Mouse (Mus musculus) embryonic facial prominence, embryonic 10.5 days (tissue): ENCODE measurements around the gene Fhdc1. TPM values are rescaled to one million over a fixed set of nuclear protein-coding genes. Genes with fewer than 3 reads are reported as not detected.

Experiments used
- DNase-seq: peaks from one replicate; pipeline ENCODE4 v3.0.0-alpha.2; 2017; ENCODE audit warnings: low spot score
- H3K27ac ChIP-seq: fragments of 300-500 bp; sonication (generic); replicated peaks from 2 replicates; pipeline ENCODE4 v1.5.1; 2016; ENCODE audit warnings: mild to moderate bottlenecking
- H3K27me3 ChIP-seq: fragments of 300-500 bp; sonication (generic); replicated peaks from 2 replicates; pipeline ENCODE4 v1.6.1; 2016; ENCODE audit warnings: low read depth, mild to moderate bottlenecking; ENCODE audit not compliant: poor library complexity, severe bottlenecking
- H3K36me3 ChIP-seq: fragments of 300-500 bp; sonication (generic); replicated peaks from 2 replicates; pipeline ENCODE4 v1.6.1; 2016; ENCODE audit warnings: mild to moderate bottlenecking, moderate library complexity
- H3K4me1 ChIP-seq: fragments of 300-500 bp; sonication (generic); 2 replicates; pipeline ENCODE4 v1.6.1; 2016
- H3K4me3 ChIP-seq: fragments of 300-500 bp; sonication (generic); 2 replicates; pipeline ENCODE4 v1.5.1; 2016; ENCODE audit warnings: mild to moderate bottlenecking, moderate library complexity
- H3K9me3 ChIP-seq: fragments of 300-500 bp; sonication (generic); 2 replicates; pipeline ENCODE4 v1.6.1; 2016; ENCODE audit warnings: mild to moderate bottlenecking
- WGBS: fragments of 180-500 bp; shearing (Covaris S2); methylation state at CpG from one replicate; pipeline ENCODE4 v1.1.7; 2016; 5-methylcytosine and 5-hydroxymethylcytosine counted together
- polyA plus RNA-seq: library from polyadenylated mRNA; unstranded; fragments of >200 nt; fragmentation: Nextera tagmentation; extraction: Ambion mirVana; gene quantifications from 2 replicates; pipeline ENCODE4 v1.2.1, GENCODE M21; 2016

Fhdc1 gene
- polyA plus RNA-seq: 4.3 and 5.7 TPM in 2 replicates

DNA sequence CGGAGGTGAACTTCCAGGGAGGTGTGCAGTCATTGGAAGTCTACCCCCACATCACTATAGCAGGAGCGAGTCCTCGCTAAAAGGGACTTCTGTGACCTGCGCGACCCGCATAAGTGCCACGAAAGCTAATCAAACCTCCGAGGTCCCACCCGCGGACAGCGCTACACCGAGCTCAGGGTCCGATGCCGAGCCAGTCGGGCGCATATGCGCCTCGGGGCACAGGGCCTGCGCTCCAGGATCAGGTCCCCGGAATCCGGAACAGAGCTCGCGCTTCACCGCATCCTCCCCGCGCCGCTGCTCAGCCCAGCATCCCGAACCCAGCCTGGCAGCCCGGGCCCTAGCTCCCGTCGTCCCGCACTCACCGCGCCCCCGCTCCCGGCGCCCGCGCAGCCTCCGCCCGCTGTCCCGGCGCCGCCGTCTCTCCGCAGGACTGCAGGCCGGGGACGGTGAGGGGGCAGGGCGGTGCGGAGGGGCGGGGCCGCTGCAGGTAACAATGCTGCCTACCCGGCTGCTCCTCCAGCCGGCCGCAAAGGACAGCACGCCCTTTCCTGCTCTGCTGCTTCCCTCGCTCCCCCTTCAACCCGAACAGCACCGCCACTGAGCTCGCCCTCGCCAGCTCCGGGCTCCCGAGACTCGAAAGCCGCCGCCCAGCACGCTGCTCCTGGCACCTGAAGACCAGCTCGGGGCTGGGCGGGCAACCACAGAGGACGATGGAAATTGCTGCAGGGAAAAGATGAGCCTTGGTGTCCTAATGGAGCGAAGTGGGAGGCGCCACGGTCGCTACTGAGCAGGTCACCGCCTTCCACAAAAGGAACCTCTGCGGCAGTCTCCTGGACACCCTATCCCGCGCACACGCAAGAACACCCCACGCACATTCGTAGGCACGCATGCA is at the start of gene Fhdc1:
Gene Fhdc1, minus strand, starts transcription at position 424 of the 892 bp plus-strand sequence.
- H3K9me3 ChIP-seq: no peaks in the 10 kb centered on the region
- peaks cover 38% of the 10 kb centered on the region for H3K4me1 ChIP-seq
- H3K27ac ChIP-seq: peak within 1 kb of the TSS; percentile 80
- H3K27me3 ChIP-seq: peaks cover 81% of the 10 kb centered on the region
- no peaks in the 10 kb centered on the region for H3K36me3 ChIP-seq
- H3K4me3 ChIP-seq: peak within 1 kb of the TSS; percentile 79
- under 1% methylated on average over 82 of the region's 82 CpGs for WGBS
- DNase-seq: peak; percentile 77

DNA sequence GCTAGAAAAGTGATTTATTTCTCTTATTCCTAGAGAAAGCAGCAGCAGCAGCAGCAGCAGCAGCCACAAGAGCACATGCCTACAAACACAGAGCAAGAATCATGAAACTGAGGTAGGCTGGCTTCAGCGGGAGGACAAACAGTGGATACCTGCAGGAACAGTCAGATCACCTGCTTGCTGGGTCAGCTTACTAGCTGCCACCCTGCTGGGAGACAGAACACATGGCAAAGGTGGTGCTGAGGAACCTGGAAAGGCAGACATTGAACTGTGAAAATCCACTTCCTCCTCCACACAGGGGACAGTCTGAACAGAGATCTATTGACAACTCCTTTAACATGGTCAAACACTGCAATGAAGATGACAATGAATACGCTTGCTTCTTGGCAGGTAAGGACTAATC is 48.8 kb upstream of the Fhdc1 start:
- Histone ChIP-seq H3K27ac (no peak overlapping the region), H3K27me3 (no peaks in the 10 kb centered on the region), H3K4me3 (no peak overlapping the region), H3K36me3 (peaks cover 12% of the 10 kb centered on the region), H3K4me1 (no peaks in the 10 kb centered on the region), H3K9me3 (no peaks in the 10 kb centered on the region)
- WGBS: 74% methylated on average over 2 of the region's 2 CpGs
- DNase-seq: no peak

DNA sequence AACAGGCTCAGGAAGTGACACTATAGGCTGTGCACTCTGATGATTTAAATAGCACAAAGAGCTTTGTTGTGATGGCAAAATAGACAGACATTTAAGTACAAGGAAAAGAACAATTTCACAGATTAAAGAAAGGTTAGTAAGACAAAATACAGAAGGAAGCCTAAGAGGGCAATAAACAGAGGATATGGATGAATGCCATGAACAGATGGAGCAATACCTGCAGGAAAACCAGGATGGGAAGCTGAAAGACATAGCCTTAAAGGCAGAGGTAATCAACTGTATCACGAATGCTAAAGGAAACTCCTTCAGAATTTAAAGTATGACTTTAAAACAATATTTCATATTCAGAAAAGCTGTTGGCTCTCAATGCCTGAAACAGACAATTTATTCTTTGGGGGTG is 44.7 kb upstream of the Fhdc1 start:
- no peak overlapping the region for H3K27ac ChIP-seq
- H3K36me3 ChIP-seq: peaks cover 12% of the 10 kb centered on the region
- H3K4me3 ChIP-seq: no peak overlapping the region
- 84% methylated on average over 1 of the region's 1 CpGs for WGBS
- H3K4me1 ChIP-seq: no peaks in the 10 kb centered on the region
- no peak for DNase-seq
- no peaks in the 10 kb centered on the region for H3K9me3 ChIP-seq
- no peaks in the 10 kb centered on the region for H3K27me3 ChIP-seq

DNA sequence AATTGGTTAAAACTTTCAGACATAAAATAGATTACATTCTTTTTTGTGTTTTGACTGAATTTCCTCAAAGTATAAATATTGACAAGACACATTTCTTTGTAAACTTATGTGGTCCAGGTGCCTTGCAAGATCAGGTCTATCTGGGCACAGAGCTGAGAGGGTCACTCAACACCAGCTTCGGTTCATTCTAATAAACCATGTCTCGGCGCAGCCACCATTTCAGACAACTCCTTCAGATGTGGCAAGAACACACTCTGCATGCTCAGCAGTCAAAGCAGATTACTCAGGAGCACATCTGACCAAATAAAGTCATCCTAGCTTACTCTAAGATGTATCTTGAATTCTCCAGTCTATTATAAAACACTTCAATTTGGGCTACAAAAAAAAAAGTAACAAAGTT is 35.9 kb upstream of the Fhdc1 start:
- H3K27ac ChIP-seq: no peak overlapping the region
- H3K27me3 ChIP-seq: no peaks in the 10 kb centered on the region
- H3K9me3 ChIP-seq: no peaks in the 10 kb centered on the region
- H3K36me3 ChIP-seq: peaks cover 4% of the 10 kb centered on the region
- H3K4me1 ChIP-seq: peaks cover 5% of the 10 kb centered on the region; the same call in 1 of the 2 replicates
- DNase-seq: no peak
- 93% methylated on average over 3 of the region's 3 CpGs for WGBS
- no peak overlapping the region for H3K4me3 ChIP-seq

DNA sequence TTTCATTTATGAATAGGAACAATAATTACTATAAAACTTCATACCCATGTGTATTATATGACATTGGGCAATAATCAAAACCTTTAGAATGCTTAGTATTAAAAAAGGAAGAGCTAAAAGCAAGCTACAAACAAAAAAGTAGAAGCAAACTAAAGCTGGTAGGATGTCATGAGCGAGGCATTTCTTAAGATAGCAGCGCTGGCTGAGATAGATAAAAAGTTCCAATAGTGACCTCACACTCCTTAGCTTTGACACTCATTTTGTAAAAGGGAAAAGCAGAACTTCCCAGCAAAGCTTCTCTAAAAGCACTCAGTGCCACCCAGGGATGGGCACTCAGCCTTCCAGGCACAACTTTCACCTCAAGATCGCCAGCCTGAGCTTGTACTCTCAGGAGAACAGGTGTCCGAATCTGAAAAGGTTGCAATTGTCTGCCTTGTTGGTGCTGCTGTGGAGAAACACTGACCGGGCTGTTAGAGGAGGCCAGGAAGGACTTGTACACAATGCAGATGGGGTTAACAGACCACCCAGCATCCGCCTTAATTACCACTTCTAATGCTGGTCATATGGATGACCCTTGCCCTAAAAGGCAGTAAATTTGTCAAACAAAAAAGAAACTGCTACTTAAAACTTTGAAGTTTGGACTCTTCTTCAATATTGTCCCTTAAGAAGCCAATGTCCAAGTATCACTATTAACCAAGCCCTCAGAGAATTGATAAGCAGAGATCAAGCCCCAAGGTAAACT is 32.7 kb upstream of the Fhdc1 start:
- peaks cover 6% of the 10 kb centered on the region; the same call in 1 of the 2 replicates for H3K36me3 ChIP-seq
- H3K9me3 ChIP-seq: no peaks in the 10 kb centered on the region
- H3K27ac ChIP-seq: no peak overlapping the region
- peaks cover 5% of the 10 kb centered on the region; the same call in 1 of the 2 replicates for H3K4me1 ChIP-seq
- DNase-seq: no peak
- 69% methylated on average over 6 of the region's 6 CpGs for WGBS
- H3K4me3 ChIP-seq: no peak overlapping the region
- H3K27me3 ChIP-seq: no peaks in the 10 kb centered on the region

DNA sequence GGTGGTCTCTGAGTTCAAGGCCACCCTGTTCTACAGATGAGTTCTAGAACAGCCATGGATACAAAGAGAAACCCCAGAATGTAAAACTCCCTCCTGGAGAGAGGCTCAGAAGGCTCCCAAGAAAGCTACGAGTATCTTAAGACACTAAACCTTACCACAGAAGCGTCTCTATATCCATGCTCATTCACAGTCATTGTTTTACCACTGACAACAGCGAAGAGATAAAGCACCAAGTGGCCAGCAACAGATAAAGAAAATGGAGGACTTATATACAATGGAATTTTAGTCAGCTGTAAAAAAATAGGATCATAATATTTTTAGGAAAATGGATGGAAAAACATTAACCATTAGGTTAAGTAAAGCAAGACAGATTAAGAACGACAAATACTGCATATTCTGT is 25.0 kb upstream of the Fhdc1 start:
- DNase-seq: no peak
- Histone ChIP-seq H3K27me3 (no peaks in the 10 kb centered on the region), H3K9me3 (no peaks in the 10 kb centered on the region), H3K27ac (no peak overlapping the region), H3K36me3 (peaks cover 13% of the 10 kb centered on the region; the same call in 1 of the 2 replicates), H3K4me1 (peaks cover 20% of the 10 kb centered on the region), H3K4me3 (no peak overlapping the region)
- whole genome bisulfite sequencing: 91% methylated on average over 4 of the region's 4 CpGs

DNA sequence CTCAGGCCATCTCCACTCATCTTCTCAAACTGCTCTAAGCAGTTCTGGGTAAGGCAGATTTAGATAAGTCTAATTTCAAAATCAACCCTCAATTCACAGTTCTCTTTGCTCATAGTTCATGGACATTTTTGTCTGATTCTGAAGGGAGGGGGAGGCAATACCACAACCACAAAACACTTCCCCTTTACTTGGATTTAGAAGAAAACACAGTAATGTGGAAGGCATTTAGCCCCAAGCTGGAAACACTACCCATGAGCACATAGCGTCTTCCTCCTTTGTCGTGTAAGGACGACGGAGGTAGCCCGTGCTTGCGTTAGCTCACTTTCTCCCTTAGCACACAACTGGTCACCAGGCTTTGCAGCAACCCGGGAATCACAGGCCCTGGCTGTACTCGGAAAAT is 24.1 kb upstream of the Fhdc1 start:
- no peak overlapping the region for H3K4me3 ChIP-seq
- H3K4me1 ChIP-seq: peaks cover 24% of the 10 kb centered on the region
- H3K9me3 ChIP-seq: no peaks in the 10 kb centered on the region
- WGBS: 90% methylated on average over 8 of the region's 8 CpGs
- H3K27ac ChIP-seq: no peak overlapping the region
- DNase-seq: no peak
- peaks cover 12% of the 10 kb centered on the region; the same call in 1 of the 2 replicates for H3K36me3 ChIP-seq
- H3K27me3 ChIP-seq: no peaks in the 10 kb centered on the region

DNA sequence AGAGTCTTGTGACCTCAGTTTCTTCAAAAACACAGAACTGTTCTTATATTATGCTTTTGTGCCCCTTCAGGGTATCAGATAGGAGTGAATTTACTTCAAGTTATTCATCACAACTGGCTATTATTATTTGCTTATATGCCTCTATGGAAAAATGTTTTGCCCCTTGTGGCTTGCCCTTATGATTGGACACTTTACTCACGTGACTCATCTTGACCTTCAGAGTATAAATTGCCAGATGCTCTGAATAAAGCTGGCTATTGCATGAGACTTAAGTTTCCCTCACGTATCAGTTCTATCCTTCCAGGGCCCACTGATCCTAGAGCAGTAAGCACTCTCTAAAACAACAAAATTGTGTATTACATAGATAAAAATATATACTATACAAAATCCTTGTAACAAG is 21.9 kb upstream of the Fhdc1 start:
- peaks cover 7% of the 10 kb centered on the region; the same call in 1 of the 2 replicates for H3K36me3 ChIP-seq
- no peak overlapping the region for H3K4me3 ChIP-seq
- 55% methylated on average over 2 of the region's 2 CpGs for WGBS
- no peak overlapping the region for H3K27ac ChIP-seq
- H3K4me1 ChIP-seq: peaks cover 28% of the 10 kb centered on the region
- H3K27me3 ChIP-seq: no peaks in the 10 kb centered on the region
- no peak for DNase-seq
- no peaks in the 10 kb centered on the region for H3K9me3 ChIP-seq

DNA sequence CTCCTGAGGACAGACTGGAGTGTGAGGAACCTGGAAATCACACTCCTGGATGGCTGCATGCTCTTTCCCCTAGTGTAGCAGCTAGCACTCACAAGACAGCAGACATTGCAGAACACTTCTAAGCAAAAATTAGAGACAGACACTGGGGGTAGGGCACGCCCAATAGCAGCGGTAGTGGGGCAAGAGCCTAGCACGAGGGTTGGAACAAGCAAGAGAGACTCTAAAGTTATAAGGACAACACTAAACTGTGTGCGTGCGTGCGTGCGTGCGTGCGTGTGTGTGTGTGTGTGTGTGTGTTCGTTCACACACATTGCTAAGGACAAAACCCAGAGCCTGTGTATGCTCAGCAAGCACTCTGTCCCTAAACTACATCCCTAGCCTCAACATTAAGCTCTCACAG is 20.3 kb upstream of the Fhdc1 start:
- Histone ChIP-seq H3K27me3 (no peaks in the 10 kb centered on the region), H3K4me3 (no peak overlapping the region), H3K36me3 (peaks cover 7% of the 10 kb centered on the region; the same call in 1 of the 2 replicates), H3K27ac (peak overlapping the region; percentile 30; the same call in 1 of the 2 replicates), H3K9me3 (no peaks in the 10 kb centered on the region), H3K4me1 (peaks cover 28% of the 10 kb centered on the region)
- WGBS: 62% methylated on average over 10 of the region's 10 CpGs
- no peak for DNase-seq

DNA sequence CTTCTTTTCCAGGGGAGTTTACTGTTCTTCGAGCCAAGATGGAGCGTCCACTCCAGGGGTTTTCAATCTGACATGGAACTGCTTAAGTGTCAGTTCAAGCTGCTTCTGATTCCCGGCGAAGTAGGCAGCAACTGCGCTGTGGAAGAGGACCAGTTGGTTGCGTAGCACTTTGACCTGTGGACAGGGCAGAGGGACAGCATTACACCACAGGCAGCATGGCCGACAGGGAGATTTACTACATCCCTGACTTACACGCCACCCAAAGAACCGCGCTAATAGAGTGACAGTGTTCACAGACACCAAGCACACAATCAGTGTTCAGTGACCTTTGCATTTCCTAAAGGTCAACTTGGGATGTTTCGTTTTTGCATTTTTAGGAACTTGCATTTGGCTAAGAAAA is 17.5 kb upstream of the Fhdc1 start:
- Histone ChIP-seq H3K4me1 (peaks cover 28% of the 10 kb centered on the region), H3K9me3 (no peaks in the 10 kb centered on the region), H3K27ac (no peak overlapping the region), H3K36me3 (peaks cover 7% of the 10 kb centered on the region; the same call in 1 of the 2 replicates), H3K27me3 (no peaks in the 10 kb centered on the region), H3K4me3 (no peak overlapping the region)
- no peak for DNase-seq
- 77% methylated on average over 11 of the region's 11 CpGs for WGBS

DNA sequence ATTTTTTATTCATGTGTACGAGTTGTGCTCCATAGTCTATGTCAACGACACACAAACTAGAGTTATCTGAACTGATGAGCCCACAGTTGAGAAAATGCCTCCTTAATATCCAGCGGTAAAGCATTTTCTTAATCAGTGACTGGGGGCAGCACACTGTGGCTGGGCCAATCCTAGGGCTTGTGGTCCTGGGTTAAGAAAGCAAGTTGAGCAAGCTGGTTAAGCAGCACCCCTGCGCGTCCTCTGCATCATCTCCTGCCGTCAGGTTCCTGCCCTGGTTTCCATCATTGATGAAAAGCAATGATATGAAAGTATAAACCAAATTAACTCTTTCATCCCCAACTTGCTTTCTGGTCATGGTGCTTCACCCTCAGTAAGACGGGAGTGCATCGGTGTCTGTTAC is 12.4 kb upstream of the Fhdc1 start:
- no peak for DNase-seq
- Histone ChIP-seq H3K4me3 (no peak overlapping the region), H3K27ac (no peak overlapping the region), H3K9me3 (no peaks in the 10 kb centered on the region), H3K36me3 (peaks cover 11% of the 10 kb centered on the region; the same call in 1 of the 2 replicates), H3K4me1 (peaks cover 17% of the 10 kb centered on the region), H3K27me3 (no peaks in the 10 kb centered on the region)
- whole genome bisulfite sequencing: 93% methylated on average over 8 of the region's 8 CpGs

DNA sequence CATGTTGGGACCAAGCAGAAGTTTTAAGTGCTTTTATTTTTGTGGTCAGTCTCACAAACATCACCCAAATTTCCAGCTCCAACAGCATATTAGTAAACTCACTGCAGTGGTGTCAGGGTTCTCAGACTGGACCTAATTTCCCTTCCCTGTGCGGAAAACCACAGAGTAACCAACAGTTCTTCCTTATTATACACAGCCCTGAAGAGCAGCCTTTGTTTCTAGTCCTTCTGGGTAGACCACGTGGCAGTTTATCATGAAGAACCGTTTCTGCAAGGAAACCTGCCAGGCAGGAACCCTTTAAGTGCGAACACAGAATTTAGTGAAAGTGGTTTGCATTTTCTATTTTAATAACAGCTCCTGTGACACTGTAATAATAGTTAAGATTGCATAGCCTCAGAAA is 11.9 kb upstream of the Fhdc1 start:
- no peak for DNase-seq
- WGBS: 86% methylated on average over 4 of the region's 4 CpGs
- Histone ChIP-seq H3K9me3 (no peaks in the 10 kb centered on the region), H3K4me3 (no peak overlapping the region), H3K27ac (no peak overlapping the region), H3K4me1 (peaks cover 21% of the 10 kb centered on the region; the same call in 1 of the 2 replicates), H3K27me3 (no peaks in the 10 kb centered on the region), H3K36me3 (peaks cover 11% of the 10 kb centered on the region; the same call in 1 of the 2 replicates)
